Mouse (Mus musculus) erythroblast, embryonic 14.5 days (primary cell): ENCODE data around the gene Tgm2. TPM values are rescaled to one million over a fixed set of nuclear protein-coding genes. Genes with fewer than 3 reads are reported as not detected.

Experiments used
- H3K27me3 ChIP-seq: 2 replicates; pipeline ENCODE4 v1.6.1; 2012; ENCODE audit warnings: inconsistent platforms; ENCODE audit not compliant: control insufficient read depth
- H3K36me3 ChIP-seq: 2 replicates; pipeline ENCODE4 v1.6.1; 2012; ENCODE audit warnings: mild to moderate bottlenecking, inconsistent platforms; ENCODE audit not compliant: control insufficient read depth
- H3K4me1 ChIP-seq: 2 replicates; pipeline ENCODE4 v1.6.1; 2012; ENCODE audit warnings: inconsistent platforms; ENCODE audit not compliant: control insufficient read depth
- H3K4me3 ChIP-seq: replicated peaks from 2 replicates; pipeline ENCODE3; 2012; ENCODE audit warnings: moderate library complexity, mild to moderate bottlenecking, inconsistent platforms
- H3K9me3 ChIP-seq: 2 replicates; pipeline ENCODE4 v1.6.1; 2012; ENCODE audit warnings: low read length, inconsistent platforms, mixed read lengths; ENCODE audit not compliant: control insufficient read depth
- GATA1 ChIP-seq: IDR thresholded peaks from 2 replicates; pipeline ENCODE4 v1.6.1; 2012; ENCODE audit warnings: low read length, inconsistent platforms, mixed read lengths
- TAL1 ChIP-seq: IDR thresholded peaks from 3 replicates; pipeline ENCODE4 v1.6.1; 2012; ENCODE audit warnings: low read length, inconsistent platforms, mixed read lengths
- polyA plus RNA-seq: library from polyadenylated mRNA; stranded (reverse); fragments of >175 nt; gene quantifications from 2 replicates; pipeline ENCODE4 v1.2.3, GENCODE M21; 2012

Tgm2 gene
- polyA plus RNA-seq, 1 experiment: 8.3 TPM

GRCm38 (mm10) chr2:158114931-158115330, 31.3 kb downstream of the Tgm2 start:
- no peaks in the 10 kb centered on the region for H3K27me3 ChIP-seq
- H3K4me1 ChIP-seq: peaks cover 73% of the 10 kb centered on the region
- TF ChIP-seq TAL1 (no peak), GATA1 (no peak)
- peaks cover 51% of the 10 kb centered on the region for H3K36me3 ChIP-seq
- no peak overlapping the region for H3K4me3 ChIP-seq
- H3K9me3 ChIP-seq: no peaks in the 10 kb centered on the region

GRCm38 (mm10) chr2:158113591-158114257, 32.5 kb downstream of the Tgm2 start:
- TF ChIP-seq GATA1: peak; percentile 66
- TF ChIP-seq TAL1: peak; percentile 23; the same call in 1 of the 3 replicates
- no peaks in the 10 kb centered on the region for H3K27me3 ChIP-seq
- no peaks in the 10 kb centered on the region for H3K9me3 ChIP-seq
- peaks cover 39% of the 10 kb centered on the region for H3K36me3 ChIP-seq
- H3K4me3 ChIP-seq: peak overlapping the region; percentile 46
- peaks cover 69% of the 10 kb centered on the region for H3K4me1 ChIP-seq

DNA sequence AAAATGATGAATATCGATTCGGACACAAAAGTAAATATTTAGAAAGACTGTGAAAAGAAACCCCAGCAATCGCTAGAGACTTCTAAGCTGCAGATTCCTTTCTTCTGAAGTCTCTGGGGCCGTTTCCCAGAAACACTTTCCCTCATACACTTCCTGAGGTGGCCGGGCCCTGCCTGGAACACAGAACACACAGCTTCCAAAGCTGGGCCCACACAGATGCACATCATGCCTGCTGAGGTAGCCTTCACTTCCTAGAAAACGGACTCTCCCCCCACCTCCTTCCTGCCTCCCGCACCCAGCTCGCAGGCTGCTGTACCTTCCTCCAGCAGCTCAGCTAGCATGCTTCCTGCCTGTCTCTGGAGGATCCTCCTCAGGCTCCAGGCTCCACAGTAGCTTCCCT, 36.7 kb downstream of the Tgm2 start:
- TF ChIP-seq GATA1 (no peak), TAL1 (no peak)
- peaks cover 50% of the 10 kb centered on the region for H3K4me1 ChIP-seq
- no peaks in the 10 kb centered on the region for H3K9me3 ChIP-seq
- no peaks in the 10 kb centered on the region for H3K27me3 ChIP-seq
- peaks cover under 1% of the 10 kb centered on the region; the same call in 1 of the 2 replicates for H3K36me3 ChIP-seq
- H3K4me3 ChIP-seq: no peak overlapping the region

DNA sequence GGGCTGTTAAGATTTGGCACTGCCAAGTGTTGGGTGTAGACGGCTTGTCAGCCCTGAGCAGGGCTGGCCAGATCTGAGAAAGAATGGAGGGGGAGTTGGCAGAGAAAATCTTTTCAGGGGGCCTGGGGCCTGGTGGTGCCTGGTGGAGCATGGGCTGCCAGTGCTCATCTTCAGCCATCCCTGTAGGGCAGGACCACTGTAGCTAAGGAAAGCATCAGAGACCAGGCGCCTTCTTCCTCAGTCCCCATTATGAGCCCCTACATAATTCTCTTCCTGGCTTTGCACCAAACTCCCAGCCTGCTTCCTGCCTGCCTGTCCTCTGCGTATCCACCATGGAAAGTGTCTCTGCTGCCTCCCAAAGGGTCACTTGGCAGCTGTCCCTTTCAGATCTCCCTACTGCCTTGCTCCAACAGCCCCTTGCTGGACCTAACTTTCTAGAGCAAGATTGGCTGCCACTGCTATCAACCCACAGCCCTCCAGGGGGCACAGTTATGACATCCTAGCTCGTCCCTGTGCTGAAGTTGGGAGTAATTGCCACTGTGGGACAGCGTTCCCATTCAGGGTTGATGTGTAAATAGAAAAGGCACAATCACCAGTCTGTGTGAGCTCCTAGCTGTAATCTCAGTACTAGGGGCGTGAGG, 39.2 kb downstream of the Tgm2 start:
- peaks cover 6% of the 10 kb centered on the region for H3K27me3 ChIP-seq
- no peaks in the 10 kb centered on the region for H3K9me3 ChIP-seq
- no peaks in the 10 kb centered on the region for H3K36me3 ChIP-seq
- H3K4me3 ChIP-seq: no peak overlapping the region
- TF ChIP-seq TAL1 (no peak), GATA1 (no peak)
- H3K4me1 ChIP-seq: peaks cover 28% of the 10 kb centered on the region

DNA sequence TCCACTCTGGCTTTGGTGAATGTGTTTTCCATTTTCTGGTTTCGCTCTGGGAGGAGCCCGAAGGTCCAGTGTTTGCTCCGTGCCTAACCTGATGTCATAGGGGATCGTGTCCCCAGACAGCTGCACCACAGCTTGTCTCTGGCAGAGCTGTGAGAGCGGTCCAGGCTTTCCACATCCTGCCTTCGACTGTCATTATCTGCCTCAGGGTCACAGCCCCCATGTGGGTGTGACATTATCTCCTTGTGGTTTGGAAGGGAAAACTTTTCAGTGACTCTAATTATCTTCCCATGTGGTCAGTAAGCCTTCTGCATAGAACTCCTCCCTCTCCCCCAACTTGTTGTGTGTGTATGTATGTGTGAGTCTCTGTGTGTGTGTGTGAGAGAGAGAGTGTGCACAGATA, 40.6 kb downstream of the Tgm2 start:
- TF ChIP-seq TAL1 (no peak), GATA1 (no peak)

DNA sequence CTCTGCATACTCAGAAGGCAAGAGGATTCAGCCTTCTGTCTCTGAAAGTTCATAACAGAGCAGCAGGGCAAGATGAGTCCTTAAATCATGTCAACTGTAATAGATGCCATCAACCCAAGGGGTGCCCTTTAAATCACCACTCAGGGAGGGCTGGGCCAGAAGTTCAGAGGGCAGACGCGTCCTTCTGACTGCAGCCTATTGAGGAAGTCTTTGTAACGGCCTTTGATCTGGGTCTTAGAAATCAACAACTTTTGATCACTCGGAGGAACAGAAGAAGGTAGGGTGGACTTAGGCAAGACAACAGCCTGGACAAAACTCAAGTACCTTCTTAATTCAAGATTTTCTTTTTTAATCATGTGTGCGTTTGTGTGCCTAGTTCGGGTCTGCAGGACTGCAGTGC, 41.3 kb downstream of the Tgm2 start:
- Histone ChIP-seq H3K4me3 (no peak overlapping the region), H3K4me1 (peaks cover 22% of the 10 kb centered on the region), H3K27me3 (peaks cover 6% of the 10 kb centered on the region), H3K9me3 (no peaks in the 10 kb centered on the region), H3K36me3 (no peaks in the 10 kb centered on the region)
- TF ChIP-seq TAL1: no peak
- no peak for TF ChIP-seq GATA1

More for the DNA sequence above, 40.6 kb downstream of the Tgm2 start:
- Histone ChIP-seq H3K4me3 (no peak overlapping the region), H3K4me1 (peaks cover 23% of the 10 kb centered on the region), H3K9me3 (no peaks in the 10 kb centered on the region), H3K27me3 (peaks cover 6% of the 10 kb centered on the region), H3K36me3 (no peaks in the 10 kb centered on the region)

- no peak for TF ChIP-seq TAL1
- no peak for TF ChIP-seq GATA1
- Histone ChIP-seq H3K27me3 (peaks cover 8% of the 10 kb centered on the region), H3K36me3 (no peaks in the 10 kb centered on the region)
These were observed 44.5 kb downstream of the Tgm2 start for GRCm38 (mm10) chr2:158101768-158102167.

DNA sequence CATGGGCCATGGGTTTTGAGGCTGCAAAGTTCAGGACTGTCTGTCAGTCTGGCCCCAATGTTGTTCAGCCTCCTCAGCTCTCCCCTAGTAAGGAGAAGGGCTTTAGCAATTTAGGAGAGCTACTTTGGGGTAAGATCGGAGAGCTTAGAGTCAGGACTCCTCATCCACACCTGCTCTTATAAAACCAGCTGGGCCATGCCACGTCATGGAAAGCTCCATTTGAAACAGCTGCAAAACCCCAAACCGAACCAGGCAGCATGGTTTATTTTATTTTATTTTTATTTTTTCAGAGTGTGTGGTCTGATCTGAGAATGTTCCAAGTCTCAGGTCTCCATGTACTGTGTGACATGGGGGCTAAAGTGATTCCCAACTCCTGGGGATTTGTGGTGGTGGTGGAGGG, 46.7 kb downstream of the Tgm2 start:
- Histone ChIP-seq H3K9me3 (no peaks in the 10 kb centered on the region), H3K27me3 (peaks cover 8% of the 10 kb centered on the region), H3K36me3 (no peaks in the 10 kb centered on the region), H3K4me3 (no peak overlapping the region), H3K4me1 (no peaks in the 10 kb centered on the region)
- TF ChIP-seq TAL1 (no peak), GATA1 (no peak)

More at GRCm38 (mm10) chr2:158101768-158102167, 44.5 kb downstream of the Tgm2 start:
- H3K9me3 ChIP-seq: no peaks in the 10 kb centered on the region
- H3K4me1 ChIP-seq: peaks cover 4% of the 10 kb centered on the region
- no peak overlapping the region for H3K4me3 ChIP-seq

DNA sequence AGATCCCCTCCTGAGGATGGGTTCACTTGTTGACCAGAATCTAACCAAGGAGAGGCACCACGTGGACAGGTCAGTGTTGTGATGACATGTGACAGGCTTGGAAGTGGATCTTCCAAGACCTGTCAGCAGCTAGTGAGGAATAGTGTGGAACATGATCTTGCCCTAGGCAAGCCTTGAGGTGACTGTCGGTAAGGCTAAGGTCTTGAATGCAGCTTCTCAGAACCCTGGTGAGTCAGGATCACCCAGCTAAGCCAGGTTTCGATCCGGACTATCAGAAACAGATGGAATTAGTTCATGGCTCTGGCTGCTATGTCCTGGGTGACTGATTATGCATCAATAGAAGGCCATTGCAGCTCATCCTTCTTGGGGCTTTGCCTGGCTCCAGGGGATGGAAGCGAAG, 47.5 kb downstream of the Tgm2 start:
- H3K9me3 ChIP-seq: no peaks in the 10 kb centered on the region
- H3K4me3 ChIP-seq: no peak overlapping the region
- TF ChIP-seq TAL1 (no peak), GATA1 (no peak)
- peaks cover 8% of the 10 kb centered on the region for H3K27me3 ChIP-seq
- H3K36me3 ChIP-seq: no peaks in the 10 kb centered on the region
- H3K4me1 ChIP-seq: no peaks in the 10 kb centered on the region

DNA sequence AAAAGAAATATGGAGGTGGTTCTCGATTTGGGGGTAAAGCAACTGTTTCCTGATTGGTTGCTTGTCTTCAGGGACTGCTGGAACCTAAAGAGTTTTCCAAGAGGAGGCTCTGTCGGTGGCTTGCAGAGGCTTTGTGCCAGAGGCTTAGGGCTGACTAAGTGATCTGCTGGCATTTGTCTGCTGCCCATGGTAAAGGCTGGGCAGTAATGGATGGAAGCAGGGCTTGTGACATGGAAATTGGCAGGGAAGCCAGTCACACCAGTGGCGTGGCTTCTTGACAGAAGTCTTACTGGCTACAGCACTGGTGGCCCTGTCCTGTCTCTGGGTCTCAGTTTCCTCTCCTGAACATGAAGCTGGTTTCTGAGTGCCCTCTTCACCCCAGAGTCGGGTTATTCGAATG, 49.2 kb downstream of the Tgm2 start:
- Histone ChIP-seq H3K4me3 (no peak overlapping the region), H3K9me3 (no peaks in the 10 kb centered on the region), H3K36me3 (no peaks in the 10 kb centered on the region), H3K27me3 (0 out of 2 replicates have a peak, but pooled peaks cover 2% of the 10 kb centered on the region), H3K4me1 (no peaks in the 10 kb centered on the region)
- TF ChIP-seq TAL1: no peak
- no peak for TF ChIP-seq GATA1
